Mouse (Mus musculus): ENCODE data around the gene Pnkp. TPM values are rescaled to one million over a fixed set of nuclear protein-coding genes. Genes with fewer than 3 reads are reported as not detected.

Pnkp gene
- polyA plus RNA-seq, 2 experiments: 23.8 to 32.0 TPM

DNA sequence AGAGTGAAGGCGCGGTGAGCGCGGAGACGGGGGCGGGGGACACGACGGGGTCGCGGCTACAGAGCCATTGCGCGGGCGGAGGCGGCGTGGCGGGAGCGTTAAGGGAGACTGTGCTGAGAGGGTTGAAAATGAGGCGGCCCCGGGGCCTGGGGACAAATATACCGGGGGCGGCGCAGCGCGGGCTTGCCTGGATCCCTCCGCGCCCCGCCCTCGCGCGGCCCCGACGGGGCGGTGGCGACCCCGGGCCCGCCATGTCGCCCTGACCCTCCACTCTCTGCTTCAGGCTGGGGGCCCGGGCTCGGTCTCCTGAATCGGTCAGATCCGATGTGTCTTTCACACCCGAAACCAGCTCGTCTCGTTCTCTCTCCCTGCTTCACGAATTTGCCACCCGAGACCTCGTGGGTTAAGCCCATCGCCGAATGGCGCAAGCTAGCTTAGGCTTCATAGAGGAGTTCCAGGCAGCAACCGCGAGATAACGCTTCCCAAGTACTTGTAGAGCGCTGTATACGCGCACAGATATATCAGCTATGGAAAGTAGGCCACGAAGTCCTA is 40.4 kb upstream of the Pnkp start, which contains the start of gene Atf5:
Gene Atf5, minus strand, starts transcription at position 189 of the 552 bp plus-strand sequence.
- Histone ChIP-seq H3K9me3 (ENCODE audit: control insufficient read depth, low read length) (no peaks in the 10 kb centered on the region), H3K27me3 (ENCODE audit: control insufficient read depth, insufficient read depth, low read length) (no peaks in the 10 kb centered on the region), H3K9ac (ENCODE audit: low read depth, low read length, severe bottlenecking) (peak within 1 kb of the TSS; percentile 98), H3K36me3 (ENCODE audit: control insufficient read depth, insufficient read depth, low read length) (peaks cover 21% of the 10 kb centered on the region; the same call in 1 of the 2 replicates), H3K4me3 (replicated peaks; ENCODE audit: low read length) (peak within 1 kb of the TSS; percentile 87), H3K4me2 (replicated peaks; ENCODE audit: low read depth, low read length, severe bottlenecking) (peak within 1 kb of the TSS; percentile 74), H3K4me1 (ENCODE audit: control insufficient read depth, insufficient read depth, low read length) (peaks cover 29% of the 10 kb centered on the region), H3K27ac (replicated peaks; ENCODE audit: low read depth, low read length) (peak within 1 kb of the TSS; percentile 95)
- peak; percentile 45 for ATAC-seq (ENCODE audit: low FRiP score, low read depth)
- 1% methylated on average over 51 of the region's 57 CpGs for WGBS
- no peak for TF ChIP-seq POLR2A (IDR thresholded peaks at IDR 0.05; ENCODE audit: borderline replicate concordance, extremely low read depth, insufficient read depth, insufficient read length)
- peak; percentile 60 for DNase-seq (ENCODE audit: low spot score)

DNA sequence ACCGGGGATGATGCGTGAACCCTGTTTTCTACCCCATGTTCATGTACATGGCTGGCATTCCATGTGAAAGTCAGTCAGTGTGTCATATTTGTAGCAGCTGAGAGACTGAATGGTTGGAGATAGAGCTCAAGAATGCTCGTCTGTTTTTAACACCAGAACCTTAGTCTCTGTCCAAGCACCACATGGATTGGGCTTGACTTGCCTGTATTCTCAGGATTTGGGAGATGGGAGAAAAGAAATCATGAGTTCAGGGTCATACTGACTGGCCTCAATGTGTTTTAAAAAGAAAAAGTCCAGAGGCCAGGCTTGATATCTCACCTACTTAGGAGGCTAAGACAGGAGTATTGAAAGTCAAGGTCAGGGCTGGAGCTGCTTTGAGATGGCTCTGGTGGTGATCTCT is 39.5 kb upstream of the Pnkp start:
- no peak for TF ChIP-seq POLR2A (IDR thresholded peaks at IDR 0.05; ENCODE audit: borderline replicate concordance, extremely low read depth, insufficient read depth, insufficient read length)
- peak overlapping the region; percentile 87 for H3K4me3 ChIP-seq (replicated peaks; ENCODE audit: low read length)
- H3K27me3 ChIP-seq (ENCODE audit: control insufficient read depth, insufficient read depth, low read length): no peaks in the 10 kb centered on the region
- peaks cover 29% of the 10 kb centered on the region for H3K4me1 ChIP-seq (ENCODE audit: control insufficient read depth, insufficient read depth, low read length)
- DNase-seq (ENCODE audit: low spot score): no peak
- H3K4me2 ChIP-seq (replicated peaks; ENCODE audit: low read depth, low read length, severe bottlenecking): peak overlapping the region; percentile 74
- no peaks in the 10 kb centered on the region for H3K9me3 ChIP-seq (ENCODE audit: control insufficient read depth, low read length)
- no peak overlapping the region for H3K27ac ChIP-seq (replicated peaks; ENCODE audit: low read depth, low read length)
- ATAC-seq (ENCODE audit: low FRiP score, low read depth): no peak
- H3K36me3 ChIP-seq (ENCODE audit: control insufficient read depth, insufficient read depth, low read length): peaks cover 18% of the 10 kb centered on the region; the same call in 1 of the 2 replicates
- WGBS: 29% methylated on average over 3 of the region's 3 CpGs
- peak overlapping the region; percentile 98 for H3K9ac ChIP-seq (ENCODE audit: low read depth, low read length, severe bottlenecking)

DNA sequence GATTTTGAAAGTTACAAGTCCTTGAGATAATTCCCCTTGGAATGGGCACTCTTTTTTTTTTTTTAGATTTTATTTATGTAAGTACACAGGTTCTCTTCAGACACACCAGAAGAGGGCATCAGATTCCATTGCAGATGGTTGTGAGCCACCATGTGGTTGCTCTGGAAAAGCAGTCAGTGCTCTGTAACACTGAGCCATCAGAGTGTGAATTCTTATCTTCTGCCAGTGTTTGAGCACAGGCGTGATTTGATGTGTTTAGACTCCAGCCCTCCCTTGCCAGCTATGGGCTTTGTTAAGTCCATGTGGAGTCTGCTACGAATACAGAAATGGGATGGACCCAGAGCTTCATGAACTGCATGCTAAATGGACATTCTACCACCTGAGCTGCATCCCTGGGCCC is 38.8 kb upstream of the Pnkp start:
- no peak for TF ChIP-seq POLR2A (IDR thresholded peaks at IDR 0.05; ENCODE audit: borderline replicate concordance, extremely low read depth, insufficient read depth, insufficient read length)
- H3K4me1 ChIP-seq (ENCODE audit: control insufficient read depth, insufficient read depth, low read length): peaks cover 29% of the 10 kb centered on the region
- ATAC-seq (ENCODE audit: low FRiP score, low read depth): no peak

DNA sequence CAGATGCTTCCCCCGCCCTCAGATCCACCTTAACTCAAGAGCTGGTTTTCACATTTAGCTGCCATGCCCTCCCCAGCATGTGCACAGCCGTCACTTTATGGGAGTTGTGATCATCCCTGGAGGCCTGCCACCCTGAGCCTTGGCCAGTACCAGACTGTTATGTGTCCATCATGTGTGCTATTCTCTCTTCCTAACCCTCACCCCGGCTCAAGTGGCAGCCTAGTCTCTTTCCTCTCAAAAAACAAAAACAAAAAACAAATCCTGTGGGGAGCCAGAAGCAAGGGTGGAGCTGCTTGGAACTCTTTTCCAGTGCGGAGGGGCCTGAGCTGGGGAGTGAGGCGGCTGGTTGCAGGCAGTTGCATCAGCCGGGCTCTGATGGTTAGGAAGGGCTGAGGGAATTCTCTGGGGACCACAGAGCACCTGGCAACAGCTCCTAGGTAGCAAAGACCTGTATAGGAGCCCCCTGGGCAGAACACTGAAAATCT is 38.1 kb upstream of the Pnkp start:
- H3K36me3 ChIP-seq (ENCODE audit: control insufficient read depth, insufficient read depth, low read length): peaks cover 13% of the 10 kb centered on the region; the same call in 1 of the 2 replicates
- TF ChIP-seq POLR2A (IDR thresholded peaks at IDR 0.05; ENCODE audit: borderline replicate concordance, extremely low read depth, insufficient read depth, insufficient read length): no peak
- H3K27ac ChIP-seq (replicated peaks; ENCODE audit: low read depth, low read length): 0 out of 2 replicates have a peak overlapping the region, but pooled peaks have one; percentile 13
- no peak for DNase-seq (ENCODE audit: low spot score)
- H3K4me2 ChIP-seq (replicated peaks; ENCODE audit: low read depth, low read length, severe bottlenecking): peak overlapping the region; percentile 74
- WGBS: 36% methylated on average over 6 of the region's 6 CpGs
- peak overlapping the region; percentile 87 for H3K4me3 ChIP-seq (replicated peaks; ENCODE audit: low read length)
- no peak for ATAC-seq (ENCODE audit: low FRiP score, low read depth)
- H3K4me1 ChIP-seq (ENCODE audit: control insufficient read depth, insufficient read depth, low read length): peaks cover 29% of the 10 kb centered on the region
- H3K27me3 ChIP-seq (ENCODE audit: control insufficient read depth, insufficient read depth, low read length): no peaks in the 10 kb centered on the region
- H3K9me3 ChIP-seq (ENCODE audit: control insufficient read depth, low read length): no peaks in the 10 kb centered on the region
- peak overlapping the region; percentile 98 for H3K9ac ChIP-seq (ENCODE audit: low read depth, low read length, severe bottlenecking)

More for the DNA sequence above, 38.8 kb upstream of the Pnkp start:
- Histone ChIP-seq H3K27me3 (ENCODE audit: control insufficient read depth, insufficient read depth, low read length) (no peaks in the 10 kb centered on the region), H3K9ac (ENCODE audit: low read depth, low read length, severe bottlenecking) (peak overlapping the region; percentile 98), H3K4me2 (replicated peaks; ENCODE audit: low read depth, low read length, severe bottlenecking) (peak overlapping the region; percentile 74), H3K27ac (replicated peaks; ENCODE audit: low read depth, low read length) (no peak overlapping the region), H3K36me3 (ENCODE audit: control insufficient read depth, insufficient read depth, low read length) (peaks cover 17% of the 10 kb centered on the region; the same call in 1 of the 2 replicates), H3K9me3 (ENCODE audit: control insufficient read depth, low read length) (no peaks in the 10 kb centered on the region), H3K4me3 (replicated peaks; ENCODE audit: low read length) (peak overlapping the region; percentile 87)
- 43% methylated on average over 2 of the region's 2 CpGs for WGBS
- no peak for DNase-seq (ENCODE audit: low spot score)

DNA sequence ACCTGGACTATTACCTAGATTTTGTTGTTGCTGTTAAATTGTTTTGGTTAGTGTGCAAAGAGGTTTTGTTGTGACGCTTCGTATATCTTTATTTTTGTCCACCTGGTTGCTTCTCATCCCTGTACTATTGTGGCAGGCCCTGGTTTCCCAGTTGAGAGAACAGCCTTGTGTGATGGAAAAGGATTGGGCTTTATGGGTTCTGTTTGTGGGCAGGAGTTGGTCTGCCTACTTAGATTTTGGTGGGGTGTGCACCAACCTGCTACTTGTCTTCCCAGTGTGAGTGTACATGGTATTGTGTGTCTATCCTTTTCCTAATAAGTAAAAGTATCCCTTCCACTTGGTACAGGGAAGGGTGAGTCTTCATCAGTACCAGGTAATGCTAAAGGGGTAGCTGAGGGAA is 37.5 kb upstream of the Pnkp start:
- Histone ChIP-seq H3K36me3 (ENCODE audit: control insufficient read depth, insufficient read depth, low read length) (peaks cover 10% of the 10 kb centered on the region; the same call in 1 of the 2 replicates), H3K4me1 (ENCODE audit: control insufficient read depth, insufficient read depth, low read length) (peaks cover 29% of the 10 kb centered on the region), H3K9me3 (ENCODE audit: control insufficient read depth, low read length) (no peaks in the 10 kb centered on the region), H3K4me2 (replicated peaks; ENCODE audit: low read depth, low read length, severe bottlenecking) (peak overlapping the region; percentile 74), H3K9ac (ENCODE audit: low read depth, low read length, severe bottlenecking) (peak overlapping the region; percentile 98; the same call in 1 of the 2 replicates), H3K27ac (replicated peaks; ENCODE audit: low read depth, low read length) (no peak overlapping the region), H3K27me3 (ENCODE audit: control insufficient read depth, insufficient read depth, low read length) (no peaks in the 10 kb centered on the region), H3K4me3 (replicated peaks; ENCODE audit: low read length) (no peak overlapping the region)
- TF ChIP-seq POLR2A (IDR thresholded peaks at IDR 0.05; ENCODE audit: borderline replicate concordance, extremely low read depth, insufficient read depth, insufficient read length): no peak
- 92% methylated on average over 2 of the region's 2 CpGs for WGBS
- no peak for ATAC-seq (ENCODE audit: low FRiP score, low read depth)
- DNase-seq (ENCODE audit: low spot score): no peak

Data from limb, embryonic 14.5 days (tissue).